Mouse (Mus musculus) forebrain, embryonic 14.5 days (tissue): Measurements from ENCODE around the gene Psmd2. TPM values are rescaled to one million over a fixed set of nuclear protein-coding genes. Genes with fewer than 3 reads are reported as not detected.

Experiments used
- ATAC-seq: fragments of 200-750 bp; cut with Nextera tagmentation; 2 replicates; pipeline ENCODE4 v1.8.0; 2017; ENCODE audit warnings: mild to moderate bottlenecking, moderate library complexity
- DNase-seq: peaks from one replicate; pipeline ENCODE4 v3.0.0-alpha.2; 2015; ENCODE audit warnings: low spot score
- H3K27ac ChIP-seq: fragments of 300-500 bp; sonication (generic); 2 replicates; pipeline ENCODE4 v1.5.1; 2014; ENCODE audit warnings: low read depth, mild to moderate bottlenecking, control low read depth, low read length, moderate library complexity
- H3K27me3 ChIP-seq: fragments of 300-500 bp; sonication (generic); replicated peaks from 2 replicates; pipeline ENCODE4 v1.6.1; 2014; ENCODE audit warnings: low read length, control low read depth, mixed read lengths; ENCODE audit not compliant: control insufficient read depth, insufficient read depth
- H3K36me3 ChIP-seq: fragments of 300-500 bp; sonication (generic); 2 replicates; pipeline ENCODE4 v1.6.1; 2014; ENCODE audit warnings: low read length, control low read depth; ENCODE audit not compliant: control insufficient read depth, insufficient read depth
- H3K4me1 ChIP-seq: fragments of 300-500 bp; sonication (generic); 2 replicates; pipeline ENCODE4 v1.6.1; 2014; ENCODE audit warnings: antibody characterized with exemption, low read length, control low read depth; ENCODE audit not compliant: control insufficient read depth, insufficient read depth
- H3K4me2 ChIP-seq: fragments of 300-500 bp; sonication (generic); 2 replicates; pipeline ENCODE4 v1.6.1; 2014; ENCODE audit warnings: mild to moderate bottlenecking, control low read depth, low read length
- H3K4me3 ChIP-seq: fragments of 300-500 bp; sonication (generic); 2 replicates; pipeline ENCODE4 v1.5.1; 2014; ENCODE audit warnings: low read depth, low read length, control low read depth
- H3K9ac ChIP-seq: fragments of 300-500 bp; sonication (generic); 2 replicates; pipeline ENCODE4 v1.6.1; 2014; ENCODE audit warnings: mild to moderate bottlenecking, low read length, control low read depth, moderate library complexity
- H3K9me3 ChIP-seq: fragments of 300-500 bp; sonication (generic); replicated peaks from 2 replicates; pipeline ENCODE4 v1.6.1; 2016; ENCODE audit warnings: low read length, control low read depth, mixed read lengths; ENCODE audit not compliant: control insufficient read depth
- WGBS: fragments of 180-500 bp; shearing (Covaris S2); extraction: QIAGEN DNeasy Blood & Tissue Kit; methylation state at CpG from one replicate; pipeline ENCODE4 v1.1.7; 2014; 5-methylcytosine and 5-hydroxymethylcytosine counted together
- polyA plus RNA-seq: library from polyadenylated mRNA; unstranded; fragments of >200 nt; fragmentation: Nextera tagmentation; extraction: Ambion mirVana; gene quantifications from 2 replicates; pipeline ENCODE4 v1.2.1, GENCODE M21; 2014

Gene Psmd2
- polyA plus RNA-seq, 1 experiment from 2014 or later: 354 TPM

DNA sequence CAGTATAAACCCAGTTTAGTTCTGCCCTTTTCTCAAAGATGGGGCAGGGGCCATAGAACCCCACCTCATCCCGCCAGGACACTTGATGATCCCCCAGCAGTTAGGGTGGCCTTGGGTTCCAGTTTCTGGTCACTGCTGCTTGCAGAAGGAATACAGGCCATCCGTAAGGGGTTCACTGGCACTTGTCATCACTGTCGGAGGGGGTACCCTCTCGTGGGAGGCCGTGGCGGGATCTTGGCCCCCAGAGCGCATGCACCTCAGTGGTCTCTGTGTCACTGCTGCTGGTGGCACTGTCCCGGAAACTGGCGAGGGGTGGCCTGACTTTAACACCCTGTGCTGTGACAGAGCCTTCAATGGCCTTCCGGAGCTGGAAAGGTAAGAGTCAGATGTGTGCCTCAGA is 51.6 kb downstream of the Psmd2 start:
- Histone ChIP-seq H3K4me2 (no peak overlapping the region), H3K9ac (no peak overlapping the region), H3K4me3 (no peak overlapping the region), H3K36me3 (peaks cover 53% of the 10 kb centered on the region), H3K27me3 (no peaks in the 10 kb centered on the region), H3K27ac (no peak overlapping the region), H3K4me1 (peaks cover 8% of the 10 kb centered on the region; the same call in 1 of the 2 replicates), H3K9me3 (no peaks in the 10 kb centered on the region)
- DNase-seq (no peak), ATAC-seq (no peak; the same call in 1 of the 2 replicates)
- 92% methylated on average over 10 of the region's 10 CpGs for WGBS

GRCm38 (mm10) chr16:20703699-20704400 is 52.4 kb downstream of the Psmd2 start:
- Histone ChIP-seq H3K4me1 (peaks cover 8% of the 10 kb centered on the region; the same call in 1 of the 2 replicates), H3K9me3 (no peaks in the 10 kb centered on the region), H3K27ac (no peak overlapping the region), H3K4me2 (no peak overlapping the region), H3K9ac (no peak overlapping the region), H3K36me3 (peaks cover 47% of the 10 kb centered on the region), H3K27me3 (no peaks in the 10 kb centered on the region), H3K4me3 (no peak overlapping the region)
- 81% methylated on average over 6 of the region's 6 CpGs for WGBS
- no peak for DNase-seq
- ATAC-seq: no peak

DNA sequence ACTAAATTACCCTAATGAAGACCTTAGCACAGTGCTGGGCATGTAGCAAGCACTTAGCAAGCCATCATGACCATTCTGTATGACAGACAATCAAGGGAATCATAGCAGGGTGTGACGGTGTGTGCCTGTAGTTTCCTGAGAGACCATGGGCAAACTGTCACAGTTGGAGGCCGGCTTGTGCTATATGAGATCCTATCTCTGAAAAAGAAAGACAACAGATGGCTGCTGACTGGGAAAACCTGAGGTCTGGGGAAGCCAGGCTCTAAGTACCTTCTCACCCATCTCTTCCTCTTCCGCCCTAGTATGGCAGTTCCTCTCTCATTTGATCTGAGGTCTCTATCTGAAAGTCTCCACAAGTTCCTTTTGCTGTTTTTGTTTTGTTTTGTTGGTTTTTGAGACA is 54.3 kb downstream of the Psmd2 start:
- WGBS: 83% methylated on average over 3 of the region's 3 CpGs

DNA sequence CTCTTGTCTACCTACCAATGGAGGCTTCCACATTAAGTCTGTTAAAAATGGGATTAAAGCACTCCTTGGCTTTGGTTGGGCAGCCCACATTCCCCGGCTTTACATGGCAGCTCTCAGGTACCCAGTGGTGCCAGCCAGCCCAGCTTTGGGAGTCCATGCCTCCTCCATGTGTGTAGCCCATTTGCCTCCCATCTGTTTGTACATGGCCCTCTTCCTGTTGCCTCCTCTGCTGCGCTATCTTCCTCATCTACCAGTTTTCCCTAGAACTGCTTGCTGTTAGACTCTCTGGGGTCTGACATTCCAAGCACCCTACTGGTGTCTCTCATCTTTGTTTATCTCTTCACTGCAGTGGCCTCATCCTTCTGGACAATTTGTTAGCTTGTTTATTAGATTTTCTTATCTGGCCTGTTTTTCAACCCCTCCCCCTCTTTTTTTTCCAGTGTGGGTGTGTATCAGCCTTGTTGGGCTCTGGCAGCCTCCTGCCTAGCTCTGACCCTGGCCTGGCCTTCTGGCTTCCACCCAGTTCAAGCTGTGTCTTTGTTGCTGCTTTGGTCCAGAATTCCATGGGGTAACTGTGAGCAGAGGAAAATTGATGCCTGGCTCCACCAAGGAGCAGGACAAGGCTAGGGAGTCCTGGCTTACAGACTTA is 55.1 kb downstream of the Psmd2 start:
- DNase-seq (no peak), ATAC-seq (no peak)
- no peak overlapping the region for H3K4me3 ChIP-seq
- 88% methylated on average over 2 of the region's 2 CpGs for WGBS
- no peak overlapping the region for H3K4me2 ChIP-seq
- H3K4me1 ChIP-seq: peaks cover 8% of the 10 kb centered on the region; the same call in 1 of the 2 replicates
- peaks cover 46% of the 10 kb centered on the region for H3K36me3 ChIP-seq
- no peaks in the 10 kb centered on the region for H3K27me3 ChIP-seq
- H3K9ac ChIP-seq: no peak overlapping the region
- no peak overlapping the region for H3K27ac ChIP-seq
- H3K9me3 ChIP-seq: no peaks in the 10 kb centered on the region

More for the DNA sequence above, 54.3 kb downstream of the Psmd2 start:
- no peak overlapping the region for H3K4me2 ChIP-seq
- H3K9ac ChIP-seq: no peak overlapping the region
- H3K27ac ChIP-seq: no peak overlapping the region
- ATAC-seq (no peak), DNase-seq (no peak)
- H3K27me3 ChIP-seq: no peaks in the 10 kb centered on the region
- no peak overlapping the region for H3K4me3 ChIP-seq
- no peaks in the 10 kb centered on the region for H3K9me3 ChIP-seq
- peaks cover 41% of the 10 kb centered on the region for H3K36me3 ChIP-seq
- H3K4me1 ChIP-seq: peaks cover 8% of the 10 kb centered on the region; the same call in 1 of the 2 replicates

GRCm38 (mm10) chr16:20708220-20708938 is 56.9 kb downstream of the Psmd2 start:
- no peaks in the 10 kb centered on the region for H3K4me1 ChIP-seq
- no peak overlapping the region for H3K9ac ChIP-seq
- no peak overlapping the region for H3K27ac ChIP-seq
- peaks cover 53% of the 10 kb centered on the region for H3K36me3 ChIP-seq
- ATAC-seq (no peak), DNase-seq (no peak)
- 93% methylated on average over 21 of the region's 21 CpGs for WGBS
- H3K27me3 ChIP-seq: no peaks in the 10 kb centered on the region
- H3K4me2 ChIP-seq: no peak overlapping the region
- no peaks in the 10 kb centered on the region for H3K9me3 ChIP-seq
- no peak overlapping the region for H3K4me3 ChIP-seq

GRCm38 (mm10) chr16:20708939-20709734 is 57.7 kb downstream of the Psmd2 start:
- H3K27ac ChIP-seq: no peak overlapping the region
- ATAC-seq (peak; percentile 81), DNase-seq (peak; percentile 80)
- no peak overlapping the region for H3K4me3 ChIP-seq
- H3K9ac ChIP-seq: no peak overlapping the region
- H3K27me3 ChIP-seq: no peaks in the 10 kb centered on the region
- H3K4me2 ChIP-seq: no peak overlapping the region
- peaks cover 3% of the 10 kb centered on the region; the same call in 1 of the 2 replicates for H3K4me1 ChIP-seq
- no peaks in the 10 kb centered on the region for H3K9me3 ChIP-seq
- peaks cover 49% of the 10 kb centered on the region for H3K36me3 ChIP-seq
- WGBS: 72% methylated on average over 19 of the region's 19 CpGs

GRCm38 (mm10) chr16:20710370-20710769 is 58.9 kb downstream of the Psmd2 start:
- H3K4me3 ChIP-seq: no peak overlapping the region
- peaks cover 49% of the 10 kb centered on the region for H3K36me3 ChIP-seq
- ATAC-seq: no peak
- no peak for DNase-seq
- H3K27ac ChIP-seq: no peak overlapping the region
- H3K9me3 ChIP-seq: no peaks in the 10 kb centered on the region
- no peak overlapping the region for H3K4me2 ChIP-seq
- peaks cover 13% of the 10 kb centered on the region for H3K4me1 ChIP-seq
- H3K27me3 ChIP-seq: no peaks in the 10 kb centered on the region
- no peak overlapping the region for H3K9ac ChIP-seq
- WGBS: 92% methylated on average over 11 of the region's 11 CpGs

DNA sequence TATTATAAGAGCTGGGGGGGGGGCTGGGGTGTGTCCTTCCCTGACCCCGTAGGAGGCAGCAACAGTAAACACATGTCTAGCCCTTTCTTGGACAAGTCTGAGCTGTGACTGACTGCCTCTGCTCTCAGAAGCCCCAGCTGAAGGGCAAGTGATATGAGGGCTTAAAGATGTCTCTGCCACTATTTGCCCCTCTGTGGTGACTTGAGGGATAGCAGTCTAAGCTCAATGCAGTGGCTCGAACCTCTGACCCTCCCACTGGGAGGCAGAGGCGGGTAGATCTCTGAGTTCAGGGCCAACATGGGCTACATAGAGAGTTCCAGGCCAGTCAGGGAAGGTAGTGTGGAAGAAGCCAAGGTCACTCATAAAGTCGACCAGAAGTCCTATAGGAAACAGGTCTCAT is 59.4 kb downstream of the Psmd2 start:
- H3K27ac ChIP-seq: no peak overlapping the region
- H3K4me1 ChIP-seq: peaks cover 14% of the 10 kb centered on the region
- H3K27me3 ChIP-seq: no peaks in the 10 kb centered on the region
- H3K4me2 ChIP-seq: no peak overlapping the region
- no peak overlapping the region for H3K9ac ChIP-seq
- DNase-seq (no peak), ATAC-seq (no peak)
- no peak overlapping the region for H3K4me3 ChIP-seq
- H3K36me3 ChIP-seq: peaks cover 47% of the 10 kb centered on the region
- 77% methylated on average over 4 of the region's 4 CpGs for WGBS
- no peaks in the 10 kb centered on the region for H3K9me3 ChIP-seq
